Mouse (Mus musculus) erythroblast, adult 5-6 weeks (primary cell): Measurements from ENCODE around the gene Sept8. TPM values are rescaled to one million over a fixed set of nuclear protein-coding genes. Genes with fewer than 3 reads are reported as not detected.
A peak's percentile ranks its signal among the peaks of the same experiment; 100 is the strongest.

ENCODE experiments used
- ATAC-seq: replicated peaks from 2 replicates; pipeline ENCODE4 v1.8.0; 2016; ENCODE audit warnings: moderate number of reproducible peaks, mild to moderate bottlenecking, moderate TSS enrichment, inconsistent platforms; ENCODE audit not compliant: poor library complexity, low FRiP score, severe bottlenecking
- total RNA-seq, 2 experiments: library from RNA; stranded (forward) in 1 of 2; stranded (reverse) in 1 of 2; fragments of 150-400 nt in 1 of 2; fragments of 200-764, 138-1000 nt in 1 of 2; gene quantifications; 2 replicates each; pipeline versions ENCODE4 v1.2.3 to v1.2.4; 2015 to 2017; ENCODE audit warnings: low replicate concordance in 2 of 2

The Sept8 gene
- 28.1 and 29.9 TPM in 2 replicates for total RNA-seq (2015; ENCODE audit: low replicate concordance)
- 31.2 and 60.5 TPM in 2 replicates for total RNA-seq (2017; ENCODE audit: low replicate concordance)

- peak; percentile 55 for ATAC-seq
These were observed at the start of gene Sept8 for GRCm38 (mm10) chr11:53519207-53520121. Gene Sept8 (plus strand): TSS chr11:53519257.

- no peak for ATAC-seq
These were observed 49.6 kb upstream of the Sept8 start for GRCm38 (mm10) chr11:53469294-53469967.

- ATAC-seq: peak; percentile 88
These were observed 48.9 kb upstream of the Sept8 start, which contains the start of gene Gm9837 for GRCm38 (mm10) chr11:53469968-53470695. Gene Gm9837 (minus strand): TSS chr11:53470479.

- ATAC-seq: no peak
These were observed 46.3 kb upstream of the Sept8 start for GRCm38 (mm10) chr11:53472709-53473108.

- no peak for ATAC-seq
These were observed 43.4 kb upstream of the Sept8 start for GRCm38 (mm10) chr11:53475620-53476019.

- no peak for ATAC-seq
These were observed 41.2 kb upstream of the Sept8 start for GRCm38 (mm10) chr11:53477833-53478232.

- ATAC-seq: peak; percentile 4; the same call in 1 of the 2 replicates
These were observed 40.5 kb upstream of the Sept8 start for GRCm38 (mm10) chr11:53478383-53479170.

GRCm38 (mm10) chr11:53479171-53479782 is 39.8 kb upstream of the Sept8 start:
- no peak for ATAC-seq

GRCm38 (mm10) chr11:53479783-53480301 is 39.2 kb upstream of the Sept8 start, which contains the start of the genes Gm9945 and Sowaha:
Gene Gm9945 (plus strand): TSS chr11:53480166.
Gene Sowaha (minus strand): TSS chr11:53480274.
- peak; percentile 66 for ATAC-seq

- peak; percentile 63 for ATAC-seq
These were observed 37.8 kb upstream of the Sept8 start for GRCm38 (mm10) chr11:53481088-53481730.

GRCm38 (mm10) chr11:53483159-53483891 is 35.7 kb upstream of the Sept8 start:
- peak; percentile 64 for ATAC-seq

- ATAC-seq: no peak
These were observed 33.3 kb upstream of the Sept8 start for GRCm38 (mm10) chr11:53485719-53486118.

- ATAC-seq: no peak
These were observed 32.7 kb upstream of the Sept8 start for GRCm38 (mm10) chr11:53486351-53486750.

- peak; percentile 46; the same call in 1 of the 2 replicates for ATAC-seq
These were observed 32.0 kb upstream of the Sept8 start for GRCm38 (mm10) chr11:53486822-53487594.

- no peak for ATAC-seq
These were observed 30.1 kb upstream of the Sept8 start for GRCm38 (mm10) chr11:53489007-53489406.

- no peak for ATAC-seq
These were observed 29.6 kb upstream of the Sept8 start for GRCm38 (mm10) chr11:53489421-53489820.
